Mouse (Mus musculus) cerebellum, postnatal 4 days (tissue): ENCODE data around the gene Ctrb1.
"Not testable (repeated sequence)": the region's sequence is repeated elsewhere in the genome, so short reads cannot be mapped to it uniquely, and the experiment has no call there.

Experiments used
- DNase-seq, 2 experiments: peaks; one replicate each; pipeline ENCODE4 v3.0.0; 2022; ENCODE audit warnings: low spot score in 2 of 2, mixed read lengths in 1 of 2

Gene Ctrb1

GRCm38 (mm10) chr8:111680423-111681028, 10.3 kb downstream of the Ctrb1 start:
- DNase-seq, result peak in 1 of 2 experiments; percentile 34

GRCm38 (mm10) chr8:111678848-111679247, 12.0 kb downstream of the Ctrb1 start:
- DNase-seq, result no peak

- peak in 1 of 2 experiments; percentile 63 for DNase-seq
Measured at GRCm38 (mm10) chr8:111678111-111678510, 12.7 kb downstream of the Ctrb1 start.

- DNase-seq, result no peak
Measured at GRCm38 (mm10) chr8:111676237-111676636, 14.6 kb downstream of the Ctrb1 start.

- DNase-seq, result no peak
Measured at GRCm38 (mm10) chr8:111666751-111667150, 24.1 kb downstream of the Ctrb1 start.

GRCm38 (mm10) chr8:111662473-111662872, 28.3 kb downstream of the Ctrb1 start:
- peak; percentile 55 to 64 for DNase-seq

- DNase-seq, result no peak
Measured at GRCm38 (mm10) chr8:111658819-111659423, 31.9 kb downstream of the Ctrb1 start.

GRCm38 (mm10) chr8:111657312-111657854, 33.4 kb downstream of the Ctrb1 start:
- DNase-seq, result no peak

GRCm38 (mm10) chr8:111653524-111653923, 37.3 kb downstream of the Ctrb1 start:
- no peak for DNase-seq

- DNase-seq, result no peak
Measured at GRCm38 (mm10) chr8:111650651-111651050, 40.2 kb downstream of the Ctrb1 start.

GRCm38 (mm10) chr8:111648834-111649233, 42.0 kb downstream of the Ctrb1 start:
- no peak for DNase-seq

- DNase-seq, result no peak
Measured at GRCm38 (mm10) chr8:111645715-111646114, 45.1 kb downstream of the Ctrb1 start.

- not testable (repeated sequence) for DNase-seq
Measured at GRCm38 (mm10) chr8:111644286-111645051, 46.3 kb downstream of the Ctrb1 start.

GRCm38 (mm10) chr8:111643264-111644141, 47.3 kb downstream of the Ctrb1 start, which contains the start of gene Zfp1:
Gene Zfp1, plus strand, starts transcription at chr8:111643401.
- peak; percentile 77 to 90 for DNase-seq

GRCm38 (mm10) chr8:111642939-111643263, 47.9 kb downstream of the Ctrb1 start:
- no peak for DNase-seq

GRCm38 (mm10) chr8:111642496-111642895, 48.3 kb downstream of the Ctrb1 start:
- no peak for DNase-seq

- no peak for DNase-seq
Measured at GRCm38 (mm10) chr8:111641064-111641463, 49.7 kb downstream of the Ctrb1 start.

- no peak for DNase-seq
Measured at GRCm38 (mm10) chr8:111638086-111638485, 52.7 kb downstream of the Ctrb1 start.
